In the genomic region with DNA sequence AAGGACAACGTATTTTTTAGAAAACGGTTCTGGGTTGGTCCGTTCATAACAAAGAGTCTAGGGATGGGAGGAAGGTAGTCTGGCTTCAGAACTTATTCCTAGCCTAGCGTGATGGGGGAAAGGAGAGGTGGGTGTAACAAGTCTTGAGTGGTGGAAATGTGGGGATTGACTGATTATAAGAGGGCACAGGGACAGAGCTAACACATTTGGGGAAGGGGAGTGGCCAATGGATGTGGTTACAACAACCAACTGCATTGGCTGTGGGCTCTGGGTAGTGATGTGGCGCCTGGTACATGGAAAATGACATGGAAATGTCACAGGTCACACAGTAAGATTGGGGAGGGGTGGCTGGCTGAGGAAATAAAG, we compare ENCODE assay signal across 8 mouse cellular contexts. TPM values are rescaled to one million over a fixed set of nuclear protein-coding genes. Genes with fewer than 3 reads are reported as not detected.
DNase-seq lines count a peak whose midpoint lies in the region; ATAC-seq lines count a peak whose summit lies in the region.

No protein-coding gene starts in this region.

- H3K36me3 ChIP-seq in kidney, embryonic 14.5 days (ENCODE audit: control insufficient read depth, insufficient read depth, low read length), result no peaks in the 10 kb centered on the region
- H3K36me3 ChIP-seq in hindbrain, embryonic 15.5 days, result no peaks in the 10 kb centered on the region
- H3K36me3 ChIP-seq in midbrain, embryonic 14.5 days (ENCODE audit: control insufficient read depth, insufficient read depth, low read length), result no peaks in the 10 kb centered on the region

- no peaks in the 10 kb centered on the region; the same call in 1 of the 2 replicates for H3K27me3 ChIP-seq in kidney, embryonic 14.5 days (ENCODE audit: control insufficient read depth, insufficient read depth, low read length)
- no peaks in the 10 kb centered on the region for H3K27me3 ChIP-seq in hindbrain, embryonic 15.5 days
- H3K27me3 ChIP-seq in midbrain, embryonic 14.5 days (ENCODE audit: control insufficient read depth, insufficient read depth, low read length), result no peaks in the 10 kb centered on the region

- H3K4me3 ChIP-seq in kidney, embryonic 14.5 days (ENCODE audit: low read length), result peak overlapping the region; percentile 69
- peak overlapping the region; percentile 72 for H3K4me3 ChIP-seq in hindbrain, embryonic 15.5 days
- peak overlapping the region; percentile 64 for H3K4me3 ChIP-seq in midbrain, embryonic 14.5 days (replicated peaks; ENCODE audit: low read depth, low read length)

- H3K9ac ChIP-seq in kidney, embryonic 14.5 days (ENCODE audit: low read depth, low read length), result 0 out of 2 replicates have a peak overlapping the region, but pooled peaks have one; percentile 68
- peak overlapping the region; percentile 73; the same call in 1 of the 2 replicates for H3K9ac ChIP-seq in hindbrain, embryonic 15.5 days
- peak overlapping the region; percentile 70; the same call in 1 of the 2 replicates for H3K9ac ChIP-seq in midbrain, embryonic 14.5 days (replicated peaks; ENCODE audit: low read length)

- DNase-seq in kidney, postnatal 4 days, result no peak
- DNase-seq in adipocyte (ENCODE audit: low spot score), result peak; percentile 10
- no peak for DNase-seq in midbrain, embryonic 14.5 days
- no peak for DNase-seq in spleen, postnatal 10 days (ENCODE audit: low spot score in 2 of 2)
- no peak for DNase-seq in adrenal gland, postnatal 4 days (ENCODE audit: low spot score in 2 of 2)
- no peak for DNase-seq in cerebellum, postnatal 4 days (ENCODE audit: low spot score in 2 of 2)

- no peak overlapping the region for H3K27ac ChIP-seq in kidney, embryonic 14.5 days (ENCODE audit: low read depth, low read length)
- peak overlapping the region; percentile 93 for H3K27ac ChIP-seq in hindbrain, embryonic 15.5 days (replicated peaks)
- peak overlapping the region; percentile 91 for H3K27ac ChIP-seq in midbrain, embryonic 14.5 days (replicated peaks; ENCODE audit: low read depth, low read length)

- WGBS in kidney, embryonic 14.5 days, result 22% methylated on average over 5 of the region's 5 CpGs
- WGBS in hindbrain, embryonic 15.5 days, result 22% methylated on average over 5 of the region's 5 CpGs
- 24% methylated on average over 5 of the region's 5 CpGs for WGBS in midbrain, embryonic 14.5 days

- ATAC-seq in kidney, embryonic 14.5 days (ENCODE audit: low FRiP score, low TSS enrichment), result peak; percentile 40; the same call in 1 of the 2 replicates
- ATAC-seq in hindbrain, embryonic 15.5 days (ENCODE audit: low FRiP score, low read depth), result peak; percentile 67
- ATAC-seq in midbrain, embryonic 14.5 days (ENCODE audit: low FRiP score, low TSS enrichment), result peak; percentile 28

- H3K9me3 ChIP-seq in kidney, embryonic 14.5 days (ENCODE audit: control insufficient read depth, low read length), result no peaks in the 10 kb centered on the region
- H3K9me3 ChIP-seq in hindbrain, embryonic 15.5 days, result no peaks in the 10 kb centered on the region
- no peaks in the 10 kb centered on the region for H3K9me3 ChIP-seq in midbrain, embryonic 14.5 days (ENCODE audit: control insufficient read depth, low read length)

- no peaks in the 10 kb centered on the region for H3K4me1 ChIP-seq in kidney, embryonic 14.5 days (ENCODE audit: control insufficient read depth, insufficient read depth, low read length)
- peaks cover 17% of the 10 kb centered on the region for H3K4me1 ChIP-seq in hindbrain, embryonic 15.5 days (replicated peaks)
- H3K4me1 ChIP-seq in midbrain, embryonic 14.5 days (ENCODE audit: control insufficient read depth, insufficient read depth, low read length), result peaks cover 19% of the 10 kb centered on the region

- H3K4me2 ChIP-seq in kidney, embryonic 14.5 days (replicated peaks; ENCODE audit: low read depth, low read length), result peak overlapping the region; percentile 87
- peak overlapping the region; percentile 85 for H3K4me2 ChIP-seq in hindbrain, embryonic 15.5 days
- peak overlapping the region; percentile 75 for H3K4me2 ChIP-seq in midbrain, embryonic 14.5 days (ENCODE audit: low read length)

RNA-seq across cellular contexts. Expression of a gene that starts 0.4 kb away (rescaled TPM):
- polyA plus RNA-seq in kidney, embryonic 14.5 days (2014; fragmentation: Nextera tagmentation; extraction: Ambion mirVana), result 11.5 and 12.0 TPM in 2 replicates
- 24.1 and 25.0 TPM in 2 replicates for polyA plus RNA-seq in hindbrain, embryonic 15.5 days (2015; fragmentation: Nextera tagmentation; extraction: Ambion mirVana)
- 30.4 and 33.3 TPM in 2 replicates for polyA plus RNA-seq in midbrain, embryonic 14.5 days (2014; fragmentation: Nextera tagmentation; extraction: Ambion mirVana)
- 10 to 100 TPM; 20.5 to 23.2 TPM for total RNA-seq in adrenal gland, postnatal 4 days (2021)

RNA-seq across cellular contexts. Expression of a gene that starts 12.9 kb away (rescaled TPM):
- polyA plus RNA-seq in kidney, embryonic 14.5 days (2014; fragmentation: Nextera tagmentation; extraction: Ambion mirVana), result not detected in 2 replicates
- polyA plus RNA-seq in hindbrain, embryonic 15.5 days (2015; fragmentation: Nextera tagmentation; extraction: Ambion mirVana), result not detected in 2 replicates
- polyA plus RNA-seq in midbrain, embryonic 14.5 days (2014; fragmentation: Nextera tagmentation; extraction: Ambion mirVana), result not detected in 2 replicates
- not detected for total RNA-seq in adrenal gland, postnatal 4 days (2021)
